Mouse (Mus musculus) thymus, adult 2 months (tissue): ENCODE measurements around the gene Dolpp1.

Source experiments
- CTCF ChIP-seq: fragments of 200-500 bp; IDR thresholded peaks from 2 replicates; pipeline ENCODE4 v1.5.1; 2012; ENCODE audit warnings: mild to moderate bottlenecking, control low read depth, low read length, moderate library complexity, borderline replicate concordance; ENCODE audit not compliant: control insufficient read depth, poor library complexity, insufficient read depth; ENCODE audit errors: extremely low read depth
- POLR2A ChIP-seq: fragments of 200-500 bp; IDR thresholded peaks from 2 replicates; pipeline ENCODE4 v1.6.1; 2012; ENCODE audit warnings: mild to moderate bottlenecking, low read length, control low read depth, moderate library complexity; ENCODE audit not compliant: control insufficient read depth, poor library complexity, insufficient read depth; ENCODE audit errors: extremely low read depth

DNA sequence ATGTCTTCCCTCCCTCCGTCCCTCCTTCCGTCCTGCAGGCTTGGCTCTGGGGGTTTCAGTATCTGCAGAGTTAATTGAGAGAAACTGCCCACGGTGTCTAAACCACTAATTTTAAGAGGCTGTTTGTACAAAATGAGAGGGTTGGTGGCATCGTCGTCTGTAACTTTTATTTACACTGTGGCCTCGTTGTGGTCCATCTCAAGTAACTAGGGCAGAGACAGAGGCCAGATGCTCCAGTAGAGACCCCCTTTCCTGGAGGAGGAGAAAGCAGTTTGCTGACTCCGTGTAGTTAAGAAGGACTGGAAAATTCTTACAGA is 24.6 kb downstream of the Dolpp1 start:
- TF ChIP-seq CTCF (no peak), POLR2A (no peak)
